Mouse (Mus musculus) hindbrain, embryonic 10.5 days (tissue): ENCODE data around the gene Ino80. TPM values are rescaled to one million over a fixed set of nuclear protein-coding genes. Genes with fewer than 3 reads are reported as not detected.

ENCODE experiments used
- DNase-seq: peaks from one replicate; pipeline ENCODE4 v3.0.0-alpha.2; 2017; ENCODE audit warnings: low spot score
- H3K27ac ChIP-seq: fragments of 300-500 bp; sonication (generic); 2 replicates; pipeline ENCODE4 v1.5.1; 2016; ENCODE audit warnings: mild to moderate bottlenecking, moderate library complexity
- H3K27me3 ChIP-seq: fragments of 300-500 bp; sonication (generic); 2 replicates; pipeline ENCODE4 v1.6.1; 2016; ENCODE audit warnings: mild to moderate bottlenecking; ENCODE audit not compliant: poor library complexity, insufficient read depth, severe bottlenecking
- H3K36me3 ChIP-seq: fragments of 300-500 bp; sonication (generic); 2 replicates; pipeline ENCODE4 v1.6.1; 2016; ENCODE audit warnings: mild to moderate bottlenecking, moderate library complexity
- H3K4me1 ChIP-seq: fragments of 300-500 bp; sonication (generic); replicated peaks from 2 replicates; pipeline ENCODE4 v1.6.1; 2016; ENCODE audit warnings: mild to moderate bottlenecking
- H3K4me3 ChIP-seq: fragments of 300-500 bp; sonication (generic); 2 replicates; pipeline ENCODE4 v1.5.1; 2016; ENCODE audit warnings: mild to moderate bottlenecking, moderate library complexity
- H3K9me3 ChIP-seq: fragments of 300-500 bp; sonication (generic); 2 replicates; pipeline ENCODE4 v1.6.1; 2016; ENCODE audit warnings: mild to moderate bottlenecking, moderate library complexity
- WGBS: fragments of 180-500 bp; shearing (Covaris S2); methylation state at CpG from one replicate; pipeline ENCODE4 v1.1.7; 2016; 5-methylcytosine and 5-hydroxymethylcytosine counted together
- polyA plus RNA-seq: library from polyadenylated mRNA; unstranded; fragments of >200 nt; fragmentation: Nextera tagmentation; extraction: Ambion mirVana; gene quantifications from 2 replicates; pipeline ENCODE4 v1.2.1, GENCODE M21; 2016

Ino80 gene
- polyA plus RNA-seq, 1 experiment from 2014 or later = 3.0 TPM

DNA sequence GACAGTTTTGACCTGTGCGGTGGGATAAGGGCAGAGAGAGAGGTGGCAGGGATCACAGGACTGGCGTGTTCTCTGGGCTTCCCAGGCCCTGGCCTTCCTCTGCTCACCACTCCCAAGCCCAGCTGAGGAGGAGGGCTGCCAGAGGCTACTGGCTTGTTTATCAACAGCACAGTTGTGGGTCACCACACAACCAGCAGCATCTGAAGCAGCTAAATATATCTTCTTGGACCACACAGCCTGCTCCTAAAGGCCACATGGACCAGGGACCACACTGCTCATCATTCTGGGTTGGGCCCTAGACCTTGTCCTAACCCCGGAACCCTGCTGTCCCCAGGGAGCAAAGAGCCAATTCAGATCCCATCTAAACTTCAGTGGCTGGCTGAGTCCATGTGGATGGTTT, 112.5 kb downstream of the Ino80 start:
- WGBS = 92% methylated on average over 3 of the region's 3 CpGs
- H3K27ac ChIP-seq = no peak overlapping the region
- no peak for DNase-seq
- H3K36me3 ChIP-seq = peaks cover 32% of the 10 kb centered on the region
- H3K4me3 ChIP-seq = no peak overlapping the region
- H3K9me3 ChIP-seq = peaks cover 17% of the 10 kb centered on the region
- H3K27me3 ChIP-seq = no peaks in the 10 kb centered on the region
- no peaks in the 10 kb centered on the region for H3K4me1 ChIP-seq

DNA sequence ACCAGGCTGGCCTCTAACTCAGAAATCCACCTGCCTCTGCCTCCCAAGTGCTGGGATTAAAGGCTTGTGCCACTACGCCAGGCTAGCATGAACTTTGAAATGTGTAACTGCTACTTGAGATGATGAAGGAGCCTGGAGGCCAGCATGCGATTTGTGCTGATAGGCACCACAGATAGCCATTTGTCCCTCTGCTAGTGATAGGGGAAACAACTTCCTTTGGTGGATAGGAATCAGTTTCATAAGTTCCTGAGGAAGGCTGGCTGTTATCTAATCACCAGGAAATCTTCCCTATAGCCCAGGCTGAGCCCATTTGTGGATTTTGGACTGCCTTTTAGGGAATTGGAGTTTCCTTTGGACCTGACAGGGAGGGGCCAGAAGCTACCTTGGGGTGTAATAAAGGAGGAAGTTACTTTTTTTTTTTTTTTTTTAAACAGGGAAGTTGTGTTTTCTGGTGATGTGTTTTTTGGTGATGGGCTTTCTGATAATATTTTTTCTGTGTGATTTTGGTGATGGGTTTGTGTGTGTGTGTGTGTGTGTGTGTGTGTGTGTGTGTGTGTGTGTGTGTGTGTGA, 117.7 kb downstream of the Ino80 start:
- Histone ChIP-seq H3K4me1 (0 out of 2 replicates have a peak, but pooled peaks cover 2% of the 10 kb centered on the region), H3K36me3 (peaks cover 8% of the 10 kb centered on the region; the same call in 1 of the 2 replicates), H3K9me3 (peaks cover 23% of the 10 kb centered on the region), H3K4me3 (no peak overlapping the region), H3K27ac (no peak overlapping the region), H3K27me3 (no peaks in the 10 kb centered on the region)
- 84% methylated on average over 2 of the region's 2 CpGs for WGBS
- DNase-seq = no peak

GRCm38 (mm10) chr2:119358249-119358648, 119.2 kb downstream of the Ino80 start:
- H3K4me1 ChIP-seq = 0 out of 2 replicates have a peak, but pooled peaks cover 2% of the 10 kb centered on the region
- WGBS = 89% methylated on average over 6 of the region's 6 CpGs
- peaks cover 3% of the 10 kb centered on the region; the same call in 1 of the 2 replicates for H3K27me3 ChIP-seq
- H3K4me3 ChIP-seq = no peak overlapping the region
- DNase-seq = no peak
- H3K27ac ChIP-seq = no peak overlapping the region
- peaks cover 23% of the 10 kb centered on the region for H3K9me3 ChIP-seq
- peaks cover 8% of the 10 kb centered on the region; the same call in 1 of the 2 replicates for H3K36me3 ChIP-seq

DNA sequence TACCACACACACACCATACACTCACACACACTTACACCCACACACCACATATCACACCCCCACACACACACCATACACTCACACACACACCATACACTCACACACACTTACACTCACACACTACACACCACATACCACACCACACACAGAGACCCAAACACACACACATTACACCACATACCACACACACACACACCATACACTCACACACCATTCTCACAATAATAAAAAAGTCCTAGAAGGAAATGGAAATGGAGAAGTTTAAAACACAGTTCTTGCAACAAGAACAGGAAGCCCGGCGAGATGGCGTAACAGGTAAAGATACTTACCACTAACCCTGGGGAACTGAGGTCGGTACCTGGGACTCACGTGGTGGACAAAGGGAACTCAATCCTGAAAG, 120.7 kb downstream of the Ino80 start:
- Histone ChIP-seq H3K4me1 (0 out of 2 replicates have a peak, but pooled peaks cover 2% of the 10 kb centered on the region), H3K27ac (no peak overlapping the region), H3K27me3 (peaks cover 12% of the 10 kb centered on the region), H3K36me3 (peaks cover 3% of the 10 kb centered on the region; the same call in 1 of the 2 replicates), H3K4me3 (no peak overlapping the region), H3K9me3 (peaks cover 19% of the 10 kb centered on the region)
- no peak for DNase-seq
- WGBS = 92% methylated on average over 5 of the region's 5 CpGs

GRCm38 (mm10) chr2:119356310-119356709, 121.2 kb downstream of the Ino80 start:
- no peak overlapping the region for H3K4me3 ChIP-seq

DNA sequence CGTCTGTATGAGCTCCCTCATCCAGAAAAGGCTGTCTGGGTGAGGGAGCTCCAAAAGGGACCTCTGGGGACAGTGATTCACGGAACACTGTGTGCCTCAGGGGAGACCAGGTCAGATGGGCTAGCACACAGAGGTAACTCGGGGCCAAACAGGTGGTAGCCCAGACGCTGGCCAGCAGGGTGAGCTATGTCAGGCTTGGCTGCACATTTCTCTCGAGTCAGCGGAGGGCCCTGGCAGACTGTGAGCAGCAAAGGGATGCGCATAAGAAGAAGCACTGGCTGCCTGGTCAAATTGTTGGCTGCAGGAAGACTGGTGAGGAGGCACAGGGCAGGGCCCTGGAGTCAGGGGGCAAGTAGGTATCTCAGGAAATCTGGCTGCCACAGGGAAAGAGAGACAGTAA, 121.8 kb downstream of the Ino80 start:
- Histone ChIP-seq H3K27ac (no peak overlapping the region), H3K9me3 (peaks cover 7% of the 10 kb centered on the region; the same call in 1 of the 2 replicates), H3K4me3 (no peak overlapping the region), H3K4me1 (peaks cover 13% of the 10 kb centered on the region), H3K27me3 (peaks cover 23% of the 10 kb centered on the region), H3K36me3 (no peaks in the 10 kb centered on the region)
- 27% methylated on average over 7 of the region's 7 CpGs for WGBS
- DNase-seq = no peak

More at GRCm38 (mm10) chr2:119356310-119356709, 121.2 kb downstream of the Ino80 start:
- peaks cover 6% of the 10 kb centered on the region for H3K4me1 ChIP-seq
- H3K27me3 ChIP-seq = peaks cover 17% of the 10 kb centered on the region
- H3K9me3 ChIP-seq = peaks cover 14% of the 10 kb centered on the region
- no peak overlapping the region for H3K27ac ChIP-seq
- H3K36me3 ChIP-seq = no peaks in the 10 kb centered on the region
- no peak for DNase-seq

GRCm38 (mm10) chr2:119355089-119355488, 122.4 kb downstream of the Ino80 start:
- Histone ChIP-seq H3K36me3 (no peaks in the 10 kb centered on the region), H3K9me3 (0 out of 2 replicates have a peak, but pooled peaks cover 5% of the 10 kb centered on the region), H3K4me1 (peaks cover 17% of the 10 kb centered on the region), H3K27me3 (peaks cover 29% of the 10 kb centered on the region), H3K4me3 (no peak overlapping the region), H3K27ac (no peak overlapping the region)
- 92% methylated on average over 3 of the region's 3 CpGs for WGBS
- no peak for DNase-seq

GRCm38 (mm10) chr2:119353707-119354106, 123.8 kb downstream of the Ino80 start:
- no peak for DNase-seq
- H3K9me3 ChIP-seq = 0 out of 2 replicates have a peak, but pooled peaks cover 5% of the 10 kb centered on the region
- peaks cover 40% of the 10 kb centered on the region for H3K27me3 ChIP-seq
- no peak overlapping the region for H3K27ac ChIP-seq
- H3K4me1 ChIP-seq = peaks cover 17% of the 10 kb centered on the region
- WGBS = 87% methylated on average over 8 of the region's 8 CpGs
- H3K4me3 ChIP-seq = no peak overlapping the region
- no peaks in the 10 kb centered on the region for H3K36me3 ChIP-seq

GRCm38 (mm10) chr2:119350555-119351486, 126.7 kb downstream of the Ino80 start, which contains the start of gene Chac1:
Gene Chac1, plus strand, starts transcription at chr2:119351229.
- Histone ChIP-seq H3K9me3 (no peaks in the 10 kb centered on the region), H3K4me1 (peaks cover 17% of the 10 kb centered on the region), H3K27ac (peak within 1 kb of the TSS; percentile 41; the same call in 1 of the 2 replicates), H3K4me3 (peak within 1 kb of the TSS; percentile 63), H3K27me3 (peaks cover 44% of the 10 kb centered on the region), H3K36me3 (no peaks in the 10 kb centered on the region)
- peak; percentile 85 for DNase-seq
- WGBS = 4% methylated on average over 58 of the region's 58 CpGs

- Histone ChIP-seq H3K27me3 (peaks cover 10% of the 10 kb centered on the region), H3K9me3 (no peaks in the 10 kb centered on the region), H3K4me1 (0 out of 2 replicates have a peak, but pooled peaks cover 3% of the 10 kb centered on the region), H3K4me3 (no peak overlapping the region), H3K27ac (no peak overlapping the region), H3K36me3 (no peaks in the 10 kb centered on the region)
- no peak for DNase-seq
- 61% methylated on average over 6 of the region's 6 CpGs for WGBS
These were observed 132.8 kb downstream of the Ino80 start for GRCm38 (mm10) chr2:119344537-119345138.

DNA sequence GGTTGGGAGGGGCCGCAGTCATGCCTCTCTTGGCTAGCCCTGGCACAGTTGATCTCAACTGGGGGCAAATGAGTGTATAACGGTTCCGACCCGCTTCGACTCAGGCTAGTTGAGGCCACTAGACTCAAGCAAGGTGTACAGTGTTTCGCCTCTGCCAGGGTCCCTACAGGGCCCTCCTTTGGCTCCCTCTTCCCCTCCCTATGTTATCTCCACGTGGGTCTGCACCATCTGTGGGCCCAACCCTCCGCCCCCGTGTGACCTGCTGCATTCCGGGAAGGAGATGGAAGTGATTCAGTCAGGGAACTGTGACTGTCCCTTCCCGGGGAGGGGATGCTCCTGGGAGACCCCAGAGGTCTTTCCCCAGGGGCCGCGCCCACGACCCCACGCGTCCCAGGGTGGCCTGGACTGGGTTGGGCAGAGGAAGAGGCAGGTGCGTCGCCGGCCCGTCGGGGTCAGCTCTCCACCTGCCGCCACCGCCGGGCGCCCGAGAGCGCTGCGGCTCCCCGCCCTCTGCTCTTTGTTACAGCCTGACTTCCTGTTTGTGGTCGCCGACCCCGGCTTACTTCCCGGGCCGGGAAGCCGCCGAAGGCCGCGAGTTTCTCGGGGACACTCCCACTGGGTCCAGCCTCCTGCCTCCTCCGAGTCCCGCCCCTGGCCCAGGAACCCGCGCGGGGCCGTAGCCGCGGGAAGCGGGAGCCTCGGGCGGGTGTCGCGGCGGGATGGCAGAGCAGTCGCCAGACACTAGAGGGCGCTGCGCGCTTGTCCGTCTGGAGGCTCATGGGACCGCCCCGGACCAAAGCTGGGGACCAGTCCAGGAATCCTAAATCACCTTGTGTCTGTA, 139.8 kb downstream of the Ino80 start:
- Histone ChIP-seq H3K4me1 (peaks cover 21% of the 10 kb centered on the region), H3K27ac (peak overlapping the region; percentile 94), H3K9me3 (no peaks in the 10 kb centered on the region), H3K36me3 (no peaks in the 10 kb centered on the region), H3K4me3 (peak overlapping the region; percentile 70), H3K27me3 (peaks cover 41% of the 10 kb centered on the region)
- DNase-seq = peak; percentile 88
- WGBS = 7% methylated on average over 60 of the region's 60 CpGs

DNA sequence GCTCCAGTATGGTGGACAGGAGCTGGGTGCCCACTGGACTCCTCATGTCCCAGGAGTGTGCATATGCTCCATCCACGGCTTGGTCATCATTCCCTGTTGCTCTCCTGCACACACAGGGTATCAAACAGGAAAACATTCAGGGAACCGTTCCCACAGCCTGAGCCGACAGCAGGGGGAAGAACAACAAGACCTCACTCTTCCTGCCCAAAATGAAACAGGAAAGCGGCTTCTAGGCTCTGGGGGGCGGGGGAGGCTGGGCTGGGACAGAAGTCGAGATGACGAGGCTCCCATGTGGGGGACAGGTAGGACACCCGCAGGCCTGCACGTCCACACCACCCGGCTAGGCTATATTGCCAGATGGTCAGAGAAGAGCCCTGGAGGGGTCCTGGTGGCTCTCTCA, 141.0 kb downstream of the Ino80 start:
- no peaks in the 10 kb centered on the region for H3K36me3 ChIP-seq
- H3K9me3 ChIP-seq = no peaks in the 10 kb centered on the region
- 68% methylated on average over 10 of the region's 10 CpGs for WGBS
- peak overlapping the region; percentile 35; the same call in 1 of the 2 replicates for H3K27ac ChIP-seq
- no peak overlapping the region for H3K4me3 ChIP-seq
- DNase-seq = no peak
- peaks cover 21% of the 10 kb centered on the region for H3K4me1 ChIP-seq
- peaks cover 53% of the 10 kb centered on the region for H3K27me3 ChIP-seq
